Mouse (Mus musculus) cerebellum, adult 9-11 months (tissue): ENCODE measurements around the gene Gas8.
A peak's percentile ranks its signal among the peaks of the same experiment; 100 is the strongest.
"Not testable (repeated sequence)": the region's sequence is repeated elsewhere in the genome, so short reads cannot be mapped to it uniquely, and the experiment has no call there.

Experiments
- DNase-seq: peaks from one replicate; pipeline ENCODE4 v3.0.0; 2022

Gas8 gene

DNA sequence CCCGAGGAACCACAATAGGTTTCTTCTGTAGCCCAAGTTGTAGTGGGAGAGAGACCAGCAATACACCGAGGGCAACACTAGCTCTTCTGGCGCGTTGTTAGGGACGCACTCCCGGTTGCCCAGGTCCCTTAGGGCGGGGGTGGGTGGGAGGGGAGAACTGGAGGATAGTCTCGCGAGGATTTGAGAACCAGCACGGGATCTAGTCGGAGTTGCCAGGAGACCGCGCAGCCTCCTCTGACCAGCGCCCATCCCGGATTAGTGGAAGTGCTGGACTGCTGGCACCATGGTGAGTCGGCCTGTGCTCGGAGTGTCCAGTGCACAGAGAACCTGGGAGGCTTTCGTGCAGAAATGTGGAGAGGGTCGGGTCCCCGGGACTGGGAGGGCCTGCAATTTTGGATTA lies at the start of gene Gas8:
Gene Gas8 (plus strand): TSS at position 168 of the 400 bp plus-strand sequence.
- peak; percentile 90 for DNase-seq

- not testable (repeated sequence) for DNase-seq
Measured at GRCm38 (mm10) chr8:123472991-123473390, 45.6 kb upstream of the Gas8 start.

- not testable (repeated sequence) for DNase-seq
Measured at GRCm38 (mm10) chr8:123474549-123474948, 44.1 kb upstream of the Gas8 start.

- peak; percentile 50 for DNase-seq
Measured at GRCm38 (mm10) chr8:123476911-123477736, 41.5 kb upstream of the Gas8 start.

- peak; percentile 95 for DNase-seq
Measured at GRCm38 (mm10) chr8:123477737-123478258, 40.8 kb upstream of the Gas8 start, which contains the start of gene Afg3l1. Afg3l1 (plus strand) TSS chr8:123477903.

GRCm38 (mm10) chr8:123478456-123479218 lies 40.0 kb upstream of the Gas8 start:
- DNase-seq, result peak; percentile 29

DNA sequence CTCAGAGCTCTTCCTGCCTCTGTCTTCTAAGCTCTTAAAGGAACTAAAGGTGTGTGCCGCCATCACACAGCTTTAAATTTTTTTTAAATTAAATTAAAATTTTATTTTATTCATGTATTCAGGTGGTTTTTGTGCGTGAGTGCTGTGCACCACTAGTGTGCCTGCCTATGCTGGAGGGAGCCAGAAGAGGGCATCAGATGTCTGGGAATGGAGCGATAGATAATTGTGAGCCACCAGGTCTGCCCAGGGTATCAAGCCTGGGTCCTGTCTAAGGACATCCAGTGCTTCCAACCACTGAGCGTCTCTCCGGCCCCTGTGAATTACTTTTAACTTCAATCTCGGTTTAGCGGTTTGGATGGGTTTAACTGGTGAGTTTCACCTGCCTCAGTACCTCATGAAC lies 36.0 kb upstream of the Gas8 start:
- DNase-seq, result no peak

DNA sequence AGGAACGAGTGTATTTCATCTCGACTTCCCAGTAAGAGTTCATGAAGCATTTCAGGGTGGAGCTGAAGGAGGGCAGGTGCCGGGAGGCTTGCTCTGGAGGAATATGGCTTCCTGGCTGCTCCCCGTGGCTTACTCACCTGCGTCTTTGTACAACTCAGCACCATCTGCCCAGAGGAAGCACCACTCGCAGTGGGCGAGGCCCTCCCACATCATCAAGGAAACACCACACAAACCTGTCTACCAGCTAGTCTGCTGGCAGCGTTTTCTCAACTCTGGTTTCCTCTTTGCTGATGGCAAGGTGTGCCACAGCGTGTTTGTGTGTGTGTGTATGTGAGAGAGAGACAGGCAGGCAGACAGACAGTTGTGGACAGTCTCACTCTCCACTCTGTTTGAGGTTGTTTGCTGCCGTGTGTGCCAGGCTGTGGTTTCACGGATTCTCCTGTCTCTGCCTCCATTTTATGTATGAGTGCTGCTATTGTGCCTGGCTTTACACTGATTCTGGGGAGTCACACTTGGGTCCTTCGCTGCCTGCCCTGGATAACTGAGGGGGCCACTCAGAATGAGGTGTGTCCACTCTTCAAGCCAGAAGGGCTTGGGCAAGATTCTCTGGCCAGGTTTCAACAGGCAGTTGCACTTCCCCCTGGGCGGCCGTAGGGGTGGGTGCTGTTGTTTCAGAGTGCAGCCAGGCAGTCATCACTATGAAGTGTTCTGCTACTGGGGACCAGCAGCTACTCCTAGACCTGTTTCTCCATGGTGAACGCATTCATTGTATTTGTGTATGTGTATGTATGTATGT lies 27.2 kb upstream of the Gas8 start:
- no peak for DNase-seq

DNA sequence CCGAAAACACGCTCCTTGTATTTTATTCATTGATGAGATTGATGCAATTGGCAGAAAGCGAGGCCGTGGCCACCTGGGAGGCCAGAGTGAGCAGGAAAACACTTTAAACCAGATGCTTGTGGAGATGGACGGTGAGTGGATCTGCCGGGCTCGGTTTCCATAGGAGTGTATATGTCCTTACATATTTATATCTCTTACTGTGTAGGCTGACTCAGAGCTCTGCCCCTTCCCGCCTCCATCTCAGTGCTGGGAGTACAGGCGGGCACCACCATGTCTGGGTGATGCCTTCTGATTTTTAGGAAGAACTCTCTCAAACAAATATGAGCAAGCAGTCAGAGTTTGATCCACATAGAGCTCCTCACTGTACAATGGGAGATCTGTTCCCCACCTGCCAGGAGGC lies 25.7 kb upstream of the Gas8 start:
- no peak for DNase-seq

GRCm38 (mm10) chr8:123497699-123498098 lies 20.9 kb upstream of the Gas8 start:
- DNase-seq, result no peak

- no peak for DNase-seq
Measured at GRCm38 (mm10) chr8:123498963-123499362, 19.7 kb upstream of the Gas8 start.

GRCm38 (mm10) chr8:123499556-123499955 lies 19.1 kb upstream of the Gas8 start:
- no peak for DNase-seq

DNA sequence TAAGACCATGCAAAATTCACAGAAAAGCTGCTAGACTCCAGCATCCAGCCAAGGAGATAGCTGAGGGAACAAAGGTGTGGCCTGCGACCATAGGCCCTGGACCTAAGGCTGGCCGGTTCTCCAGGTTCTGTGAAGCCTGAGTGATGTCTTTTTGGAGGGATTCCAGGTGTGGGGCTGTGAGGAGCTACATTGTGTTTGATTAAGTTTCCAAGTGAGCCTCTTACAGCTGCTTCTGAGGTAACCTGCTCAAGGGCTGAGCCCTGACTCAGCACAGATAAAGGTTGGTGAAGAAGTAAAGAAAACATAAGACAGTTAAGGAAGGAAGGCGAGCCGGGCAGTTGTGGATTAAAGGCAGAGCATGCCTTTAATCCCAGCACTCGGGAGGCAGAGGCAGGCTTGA lies 16.4 kb upstream of the Gas8 start:
- DNase-seq, result no peak

- DNase-seq, result no peak
Measured at GRCm38 (mm10) chr8:123503801-123504467, 14.7 kb upstream of the Gas8 start.

DNA sequence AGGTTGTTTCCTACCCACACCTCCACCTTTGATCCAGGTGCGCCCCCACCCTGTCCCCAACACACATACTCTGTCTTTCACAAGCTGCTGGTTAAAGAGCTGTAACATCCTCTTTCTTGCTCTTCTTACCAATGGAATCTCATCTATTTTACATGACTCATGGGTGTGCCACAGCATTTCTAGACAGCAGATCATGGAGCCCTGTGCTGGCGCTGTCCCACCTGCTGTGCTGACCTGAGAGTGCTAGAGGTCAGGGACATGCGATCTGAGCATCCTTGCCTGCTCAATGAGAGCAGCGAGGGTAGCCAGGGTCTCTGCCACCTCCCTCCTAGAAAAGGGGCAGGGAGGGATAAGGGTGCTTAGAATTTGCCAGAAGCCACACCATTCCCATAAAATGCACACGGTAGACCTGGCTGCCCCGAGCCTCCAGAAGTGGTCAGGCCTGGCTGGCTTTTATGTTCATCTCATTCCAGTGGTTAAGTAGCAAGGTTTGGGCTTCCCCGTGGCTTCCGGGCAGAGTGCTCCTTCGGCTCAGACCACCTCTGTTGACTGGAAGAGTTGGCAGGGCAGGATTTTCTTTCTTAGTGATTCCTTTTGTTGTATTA lies 13.9 kb upstream of the Gas8 start:
- DNase-seq, result no peak

DNA sequence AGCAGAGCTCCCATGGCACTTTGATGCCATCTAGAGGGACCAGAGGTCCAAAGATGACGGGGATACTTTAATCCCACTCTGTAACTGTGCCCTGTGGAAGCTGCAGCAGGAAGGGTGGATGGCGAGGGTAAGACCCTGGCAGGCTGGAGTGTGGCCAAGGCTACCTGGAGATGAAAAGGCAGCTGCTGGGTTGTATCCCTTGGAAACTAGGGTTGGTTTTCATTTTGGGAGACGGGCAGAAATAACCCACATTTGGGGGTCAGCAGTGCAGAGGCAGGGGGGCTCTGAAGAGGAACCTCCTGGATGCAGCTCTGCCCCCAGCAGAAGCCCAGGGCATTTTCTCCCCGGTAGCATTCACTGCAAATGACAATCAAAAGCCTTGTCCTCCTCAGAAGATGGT lies 13.4 kb upstream of the Gas8 start:
- no peak for DNase-seq

DNA sequence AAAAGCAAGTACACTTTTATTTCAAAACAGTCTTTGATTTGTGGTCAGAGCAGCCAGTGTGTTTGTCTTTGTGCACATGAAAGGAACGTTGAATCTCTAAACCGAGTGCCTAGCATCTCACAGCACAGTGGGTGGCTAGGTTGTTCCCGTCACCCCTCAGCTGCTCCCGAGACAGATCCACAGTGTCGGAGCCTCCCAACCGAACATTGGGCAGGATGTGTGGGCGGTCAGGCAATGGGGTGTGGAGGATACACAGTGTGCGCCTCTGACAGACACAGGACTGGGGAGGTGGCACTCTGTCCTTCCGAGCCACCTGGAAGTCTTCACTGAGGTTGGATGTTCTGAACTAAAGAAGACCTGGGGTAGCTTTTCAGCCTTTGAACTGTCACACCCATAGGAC lies 12.9 kb upstream of the Gas8 start:
- no peak for DNase-seq

DNA sequence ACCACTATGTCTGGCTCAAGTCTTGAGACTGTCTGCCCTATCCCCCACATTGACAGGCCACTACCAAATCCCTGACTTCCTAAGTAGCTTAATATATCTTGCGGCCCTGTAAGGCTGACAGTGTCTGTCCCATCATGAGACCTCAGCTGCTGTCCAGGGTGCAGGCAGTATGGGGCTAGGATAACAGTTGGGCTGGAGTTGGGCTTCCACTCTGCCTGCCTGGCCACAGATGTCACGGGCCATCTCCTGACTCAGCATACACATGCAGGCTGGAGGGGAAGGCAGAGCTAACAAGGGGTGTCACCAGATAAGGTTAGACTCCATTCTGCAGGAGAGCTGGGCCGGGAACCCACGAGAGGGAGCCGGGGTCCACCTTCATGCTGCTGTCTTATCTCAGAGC lies 11.5 kb upstream of the Gas8 start:
- no peak for DNase-seq

DNA sequence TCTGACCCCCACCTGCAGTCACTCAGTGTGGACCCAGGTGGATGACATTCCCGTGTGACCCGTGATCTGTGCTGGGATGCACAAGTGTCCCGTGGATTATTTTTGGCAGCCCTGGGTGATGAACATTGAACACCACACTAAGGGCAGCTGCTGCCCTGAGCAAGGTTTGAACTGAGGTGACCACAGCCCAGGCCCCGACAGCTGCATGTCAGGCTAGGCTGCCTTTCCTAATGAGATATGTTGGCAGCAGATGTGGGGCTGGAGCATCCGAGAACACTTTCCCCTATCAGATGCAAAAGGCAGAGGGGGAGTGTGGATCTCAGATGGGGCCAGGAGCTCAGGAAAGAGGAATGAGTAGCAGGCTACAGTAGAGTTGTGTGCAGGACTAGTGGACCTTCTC lies 7.8 kb upstream of the Gas8 start:
- no peak for DNase-seq

DNA sequence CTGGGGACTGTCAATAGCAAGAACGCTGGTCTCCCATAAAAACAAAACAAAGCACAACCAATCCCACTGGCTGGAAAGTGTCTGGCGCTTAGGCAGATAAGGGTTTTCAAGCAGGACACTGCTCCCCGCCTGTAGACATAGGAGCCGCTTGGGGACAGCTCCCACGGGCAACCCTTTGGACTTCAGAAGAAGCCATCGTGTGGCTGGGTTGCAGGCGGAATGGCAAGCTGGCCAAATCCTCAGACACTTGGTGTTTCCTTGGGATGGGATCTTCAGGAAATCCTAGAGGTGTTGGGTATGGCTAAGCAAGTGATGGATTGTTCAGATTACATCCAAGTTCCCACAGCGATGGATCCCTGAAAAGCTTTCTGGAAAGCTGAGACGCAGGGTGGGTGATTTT lies 4.5 kb upstream of the Gas8 start:
- no peak for DNase-seq

- DNase-seq, result peak; percentile 59
Measured at GRCm38 (mm10) chr8:123514781-123515539, 3.7 kb upstream of the Gas8 start, which contains the start of gene Dbndd1. Dbndd1 (minus strand) TSS chr8:123515463.
